Mouse (Mus musculus) brain, embryonic 14.5 days (tissue): ENCODE measurements around the gene Mrps25. TPM values are rescaled to one million over a fixed set of nuclear protein-coding genes. Genes with fewer than 3 reads are reported as not detected.

Experiments
- DNase-seq: peaks from one replicate; pipeline ENCODE4 v3.0.0-alpha.2; 2011; ENCODE audit warnings: low read depth
- CTCF ChIP-seq: fragments of 200-500 bp; IDR thresholded peaks from 2 replicates; pipeline ENCODE4 v1.5.1; 2012; ENCODE audit warnings: inconsistent platforms, mild to moderate bottlenecking, moderate library complexity, borderline replicate concordance; ENCODE audit not compliant: insufficient read depth, insufficient read length; ENCODE audit errors: extremely low read depth
- POLR2A ChIP-seq: fragments of 200-500 bp; IDR thresholded peaks from 2 replicates; pipeline ENCODE4 v1.6.1; 2012; ENCODE audit warnings: mild to moderate bottlenecking, inconsistent platforms, borderline replicate concordance; ENCODE audit not compliant: poor library complexity, insufficient read depth, insufficient read length, severe bottlenecking; ENCODE audit errors: extremely low read depth
- polyA plus RNA-seq: library from polyadenylated mRNA; depleted of rRNA; stranded (reverse); fragments of >200 nt; gene quantifications from 2 replicates; pipeline ENCODE4 v1.2.3, GENCODE M21; 2012; rRNA removed

Mrps25 gene
- 32.1 and 34.9 TPM in 2 replicates for polyA plus RNA-seq

GRCm38 (mm10) chr6:92183621-92184131, at the start of gene Mrps25:
Gene Mrps25, minus strand, starts transcription at chr6:92184033.
- TF ChIP-seq CTCF (no peak), POLR2A (peak; percentile 34; the same call in 1 of the 2 replicates)
- peak; percentile 92 for DNase-seq

- no peak for TF ChIP-seq CTCF
- no peak for TF ChIP-seq POLR2A
- DNase-seq, result no peak
Measured at GRCm38 (mm10) chr6:92231762-92232161, 47.9 kb upstream of the Mrps25 start.

GRCm38 (mm10) chr6:92231356-92231755, 47.5 kb upstream of the Mrps25 start:
- TF ChIP-seq CTCF (no peak), POLR2A (no peak)
- DNase-seq, result no peak

GRCm38 (mm10) chr6:92229586-92229985, 45.8 kb upstream of the Mrps25 start:
- DNase-seq, result no peak
- TF ChIP-seq CTCF, result no peak
- TF ChIP-seq POLR2A, result no peak

- no peak for TF ChIP-seq CTCF
- TF ChIP-seq POLR2A, result no peak
- DNase-seq, result no peak
Measured at GRCm38 (mm10) chr6:92229103-92229502, 45.3 kb upstream of the Mrps25 start.

GRCm38 (mm10) chr6:92224981-92225380, 41.1 kb upstream of the Mrps25 start:
- DNase-seq, result no peak
- TF ChIP-seq POLR2A, result no peak
- TF ChIP-seq CTCF, result no peak

GRCm38 (mm10) chr6:92222021-92222420, 38.2 kb upstream of the Mrps25 start:
- TF ChIP-seq CTCF, result no peak
- no peak for TF ChIP-seq POLR2A
- DNase-seq, result no peak

- TF ChIP-seq POLR2A, result no peak
- no peak for TF ChIP-seq CTCF
- DNase-seq, result no peak
Measured at GRCm38 (mm10) chr6:92221604-92222003, 37.8 kb upstream of the Mrps25 start.

- DNase-seq, result peak; percentile 73
Measured at GRCm38 (mm10) chr6:92219445-92219844, 35.6 kb upstream of the Mrps25 start.

GRCm38 (mm10) chr6:92214773-92215449, 31.1 kb upstream of the Mrps25 start, which contains the start of gene Rbsn:
Gene Rbsn, minus strand, starts transcription at chr6:92214925.
- peak; percentile 98 for DNase-seq
- TF ChIP-seq POLR2A, result peak; percentile 71; the same call in 1 of the 2 replicates
- peak; percentile 7; the same call in 1 of the 2 replicates for TF ChIP-seq CTCF

More at GRCm38 (mm10) chr6:92219445-92219844, 35.6 kb upstream of the Mrps25 start:
- TF ChIP-seq POLR2A, result no peak
- TF ChIP-seq CTCF, result peak; percentile 66; the same call in 1 of the 2 replicates

- no peak for TF ChIP-seq CTCF
- no peak for TF ChIP-seq POLR2A
- no peak for DNase-seq
Measured at GRCm38 (mm10) chr6:92214055-92214772, 30.4 kb upstream of the Mrps25 start.

- DNase-seq, result no peak
- no peak for TF ChIP-seq CTCF
- no peak for TF ChIP-seq POLR2A
Measured at GRCm38 (mm10) chr6:92199414-92199813, 15.6 kb upstream of the Mrps25 start.

- DNase-seq, result no peak
- TF ChIP-seq POLR2A (no peak), CTCF (0 out of 2 replicates have a peak, but pooled peaks have one; percentile 7)
Measured at GRCm38 (mm10) chr6:92184178-92184577, 345 bp upstream of the Mrps25 start.
